Mouse (Mus musculus): ENCODE results near the gene Zp3. TPM values are rescaled to one million over a fixed set of nuclear protein-coding genes. Genes with fewer than 3 reads are reported as not detected.
A peak's percentile ranks its signal among the peaks of the same experiment; 100 is the strongest.

Zp3 gene
- polyA plus RNA-seq, 1 experiment from 2014 or later, result 0.17 TPM

GRCm38 (mm10) chr5:135993381-135993965, 13.6 kb downstream of the Zp3 start:
- no peak for ATAC-seq (ENCODE audit: low FRiP score)
- H3K9ac ChIP-seq, result no peak overlapping the region
- peaks cover 15% of the 10 kb centered on the region for H3K36me3 ChIP-seq
- peaks cover 18% of the 10 kb centered on the region for H3K4me1 ChIP-seq (replicated peaks)
- 55% methylated on average over 5 of the region's 5 CpGs for WGBS
- no peaks in the 10 kb centered on the region for H3K27me3 ChIP-seq
- H3K9me3 ChIP-seq, result no peaks in the 10 kb centered on the region
- H3K27ac ChIP-seq, result peak overlapping the region; percentile 0; the same call in 1 of the 2 replicates
- no peak overlapping the region for H3K4me3 ChIP-seq
- no peak overlapping the region for H3K4me2 ChIP-seq

GRCm38 (mm10) chr5:135994335-135994724, 14.4 kb downstream of the Zp3 start:
- H3K4me3 ChIP-seq, result peak overlapping the region; percentile 83; the same call in 1 of the 2 replicates
- peaks cover 18% of the 10 kb centered on the region for H3K4me1 ChIP-seq (replicated peaks)
- no peak; the same call in 1 of the 2 replicates for ATAC-seq (ENCODE audit: low FRiP score)
- 66% methylated on average over 8 of the region's 8 CpGs for WGBS
- no peak overlapping the region for H3K4me2 ChIP-seq
- no peaks in the 10 kb centered on the region for H3K9me3 ChIP-seq
- no peak overlapping the region for H3K27ac ChIP-seq
- no peaks in the 10 kb centered on the region for H3K27me3 ChIP-seq
- no peak overlapping the region for H3K9ac ChIP-seq
- H3K36me3 ChIP-seq, result peaks cover 24% of the 10 kb centered on the region

GRCm38 (mm10) chr5:135994725-135995687, 15.1 kb downstream of the Zp3 start, which contains the start of gene Dtx2:
Gene Dtx2, plus strand, starts transcription at chr5:135994800.
- under 1% methylated on average over 47 of the region's 47 CpGs for WGBS
- H3K9me3 ChIP-seq, result no peaks in the 10 kb centered on the region
- peak; percentile 93 for ATAC-seq (ENCODE audit: low FRiP score)

GRCm38 (mm10) chr5:135996162-135996561, 16.3 kb downstream of the Zp3 start:
- Histone ChIP-seq H3K27me3 (no peaks in the 10 kb centered on the region), H3K4me1 (replicated peaks) (peaks cover 18% of the 10 kb centered on the region), H3K4me3 (peak overlapping the region; percentile 83; the same call in 1 of the 2 replicates), H3K36me3 (peaks cover 31% of the 10 kb centered on the region), H3K9ac (peak overlapping the region; percentile 89; the same call in 1 of the 2 replicates), H3K4me2 (peak overlapping the region; percentile 76), H3K9me3 (no peaks in the 10 kb centered on the region), H3K27ac (no peak overlapping the region)
- no peak for ATAC-seq (ENCODE audit: low FRiP score)
- 93% methylated on average over 8 of the region's 8 CpGs for WGBS

More at GRCm38 (mm10) chr5:135994725-135995687, 15.1 kb downstream of the Zp3 start, which contains the start of gene Dtx2:
- no peaks in the 10 kb centered on the region for H3K27me3 ChIP-seq
- H3K4me2 ChIP-seq, result peak within 1 kb of the TSS; percentile 76
- H3K36me3 ChIP-seq, result peaks cover 30% of the 10 kb centered on the region
- peaks cover 18% of the 10 kb centered on the region for H3K4me1 ChIP-seq (replicated peaks)
- peak within 1 kb of the TSS; percentile 89 for H3K27ac ChIP-seq
- H3K4me3 ChIP-seq, result peak within 1 kb of the TSS; percentile 83
- peak within 1 kb of the TSS; percentile 89 for H3K9ac ChIP-seq

GRCm38 (mm10) chr5:136001222-136001621, 21.3 kb downstream of the Zp3 start:
- ATAC-seq (ENCODE audit: low FRiP score), result no peak
- WGBS, result 90% methylated on average over 6 of the region's 6 CpGs

GRCm38 (mm10) chr5:136002325-136002724, 22.4 kb downstream of the Zp3 start:
- WGBS, result 83% methylated on average over 2 of the region's 2 CpGs
- Histone ChIP-seq H3K9ac (no peak overlapping the region; the same call in 1 of the 2 replicates), H3K27ac (peak overlapping the region; percentile 62; the same call in 1 of the 2 replicates), H3K4me2 (no peak overlapping the region), H3K9me3 (no peaks in the 10 kb centered on the region), H3K4me3 (no peak overlapping the region), H3K27me3 (no peaks in the 10 kb centered on the region), H3K4me1 (replicated peaks) (peaks cover 17% of the 10 kb centered on the region), H3K36me3 (peaks cover 42% of the 10 kb centered on the region)
- ATAC-seq (ENCODE audit: low FRiP score), result no peak

More at GRCm38 (mm10) chr5:136001222-136001621, 21.3 kb downstream of the Zp3 start:
- H3K4me1 ChIP-seq (replicated peaks), result peaks cover 22% of the 10 kb centered on the region
- H3K9me3 ChIP-seq, result no peaks in the 10 kb centered on the region
- H3K27me3 ChIP-seq, result no peaks in the 10 kb centered on the region
- H3K4me3 ChIP-seq, result no peak overlapping the region
- H3K27ac ChIP-seq, result no peak overlapping the region
- peaks cover 45% of the 10 kb centered on the region for H3K36me3 ChIP-seq
- no peak overlapping the region for H3K4me2 ChIP-seq
- no peak overlapping the region for H3K9ac ChIP-seq

GRCm38 (mm10) chr5:136002751-136003151, 22.9 kb downstream of the Zp3 start:
- Histone ChIP-seq H3K4me1 (replicated peaks) (peaks cover 21% of the 10 kb centered on the region), H3K9me3 (no peaks in the 10 kb centered on the region), H3K4me3 (no peak overlapping the region), H3K36me3 (peaks cover 38% of the 10 kb centered on the region), H3K27me3 (no peaks in the 10 kb centered on the region), H3K4me2 (no peak overlapping the region), H3K27ac (no peak overlapping the region), H3K9ac (no peak overlapping the region; the same call in 1 of the 2 replicates)
- 47% methylated on average over 3 of the region's 3 CpGs for WGBS
- ATAC-seq (ENCODE audit: low FRiP score), result no peak

- ATAC-seq (ENCODE audit: low FRiP score), result no peak
- no peak overlapping the region for H3K4me2 ChIP-seq
- H3K27me3 ChIP-seq, result no peaks in the 10 kb centered on the region
- no peaks in the 10 kb centered on the region for H3K9me3 ChIP-seq
- peaks cover 21% of the 10 kb centered on the region for H3K4me1 ChIP-seq (replicated peaks)
- no peak overlapping the region for H3K27ac ChIP-seq
- no peak overlapping the region for H3K4me3 ChIP-seq
- peaks cover 23% of the 10 kb centered on the region for H3K36me3 ChIP-seq
- 90% methylated on average over 4 of the region's 4 CpGs for WGBS
- H3K9ac ChIP-seq, result no peak overlapping the region
These were observed 24.6 kb downstream of the Zp3 start for GRCm38 (mm10) chr5:136004537-136004936.

- Histone ChIP-seq H3K27ac (no peak overlapping the region), H3K4me2 (no peak overlapping the region), H3K9ac (no peak overlapping the region), H3K4me3 (no peak overlapping the region), H3K9me3 (no peaks in the 10 kb centered on the region), H3K36me3 (peaks cover 39% of the 10 kb centered on the region), H3K4me1 (replicated peaks) (peaks cover 14% of the 10 kb centered on the region), H3K27me3 (no peaks in the 10 kb centered on the region)
- WGBS, result 76% methylated on average over 7 of the region's 7 CpGs
- no peak for ATAC-seq (ENCODE audit: low FRiP score)
These were observed 27.8 kb downstream of the Zp3 start for GRCm38 (mm10) chr5:136007745-136008144.

GRCm38 (mm10) chr5:136014877-136015276, 35.0 kb downstream of the Zp3 start:
- no peak for ATAC-seq (ENCODE audit: low FRiP score)
- no peak overlapping the region for H3K9ac ChIP-seq
- peaks cover 57% of the 10 kb centered on the region for H3K36me3 ChIP-seq
- H3K9me3 ChIP-seq, result no peaks in the 10 kb centered on the region
- H3K27ac ChIP-seq, result no peak overlapping the region
- H3K4me1 ChIP-seq (replicated peaks), result peaks cover 32% of the 10 kb centered on the region
- H3K27me3 ChIP-seq, result no peaks in the 10 kb centered on the region
- no peak overlapping the region for H3K4me2 ChIP-seq
- WGBS, result 87% methylated on average over 10 of the region's 10 CpGs
- H3K4me3 ChIP-seq, result no peak overlapping the region

- no peaks in the 10 kb centered on the region for H3K9me3 ChIP-seq
- 0 out of 2 replicates have a peak overlapping the region, but pooled peaks have one; percentile 8 for H3K9ac ChIP-seq
- ATAC-seq (ENCODE audit: low FRiP score), result no peak
- H3K4me2 ChIP-seq, result no peak overlapping the region
- H3K4me3 ChIP-seq, result no peak overlapping the region
- H3K27me3 ChIP-seq, result no peaks in the 10 kb centered on the region
- H3K4me1 ChIP-seq (replicated peaks), result peaks cover 32% of the 10 kb centered on the region
- H3K36me3 ChIP-seq, result peaks cover 55% of the 10 kb centered on the region
- H3K27ac ChIP-seq, result peak overlapping the region; percentile 32; the same call in 1 of the 2 replicates
- WGBS, result 81% methylated on average over 10 of the region's 10 CpGs
These were observed 35.7 kb downstream of the Zp3 start for GRCm38 (mm10) chr5:136015586-136015985.
